Mouse (Mus musculus): ENCODE results near the gene Arl3.

- TF ChIP-seq CTCF (IDR thresholded peaks at IDR 0.05; ENCODE audit: control insufficient read depth, insufficient read depth, insufficient read length), result no peak
- TF ChIP-seq MYOG (IDR thresholded peaks at IDR 0.05; ENCODE audit: control insufficient read depth, extremely low read depth, insufficient read length), result no peak
- TF ChIP-seq CEBPB (IDR thresholded peaks at IDR 0.05; ENCODE audit: low read depth), result no peak
These were observed 91.2 kb downstream of the Arl3 start for GRCm38 (mm10) chr19:46481756-46482155.

Measured in C2C12 (cell line).